Mouse (Mus musculus): ENCODE results near the gene Rad23a. TPM values are rescaled to one million over a fixed set of nuclear protein-coding genes. Genes with fewer than 3 reads are reported as not detected.
A peak's percentile ranks its signal among the peaks of the same experiment; 100 is the strongest.

Gene Rad23a
- polyA plus RNA-seq, 1 experiment: 47.5 TPM

GRCm38 (mm10) chr8:84846722-84847572 lies 6.5 kb upstream of the Rad23a start, which contains the start of gene Calr:
Calr (minus strand) TSS chr8:84846934.
- WGBS: under 1% methylated on average over 55 of the region's 55 CpGs
- Histone ChIP-seq H3K27me3 (ENCODE audit: control insufficient read depth, insufficient read depth, low read length) (no peaks in the 10 kb centered on the region), H3K4me3 (ENCODE audit: low read depth, low read length) (peak within 1 kb of the TSS; percentile 95), H3K27ac (ENCODE audit: insufficient read depth, low read depth, low read length) (peak within 1 kb of the TSS; percentile 91), H3K4me1 (ENCODE audit: control insufficient read depth, insufficient read depth, insufficient read length, low read length) (peaks cover 17% of the 10 kb centered on the region; the same call in 1 of the 2 replicates), H3K36me3 (ENCODE audit: control insufficient read depth, insufficient read depth, low read length) (peaks cover 37% of the 10 kb centered on the region)
- TF ChIP-seq POLR2A (IDR thresholded peaks at IDR 0.05; ENCODE audit: low read depth, low read length) (peak; percentile 98), CTCF (IDR thresholded peaks at IDR 0.05; ENCODE audit: extremely low read depth, insufficient read length, insufficient replicate concordance, low read depth, low read length) (no peak)

- Histone ChIP-seq H3K27me3 (ENCODE audit: control insufficient read depth, insufficient read depth, low read length) (no peaks in the 10 kb centered on the region), H3K27ac (ENCODE audit: insufficient read depth, low read depth, low read length) (peak overlapping the region; percentile 88)
- WGBS: under 1% methylated on average over 30 of the region's 30 CpGs
Measured at GRCm38 (mm10) chr8:84846094-84846721, 5.7 kb upstream of the Rad23a start.

GRCm38 (mm10) chr8:84845355-84846093 lies 5.1 kb upstream of the Rad23a start:
- TF ChIP-seq CTCF (IDR thresholded peaks at IDR 0.05; ENCODE audit: extremely low read depth, insufficient read length, insufficient replicate concordance, low read depth, low read length): peak; percentile 42; the same call in 1 of the 2 replicates
- TF ChIP-seq POLR2A (IDR thresholded peaks at IDR 0.05; ENCODE audit: low read depth, low read length): no peak; the same call in 1 of the 2 replicates
- Histone ChIP-seq H3K4me3 (ENCODE audit: low read depth, low read length) (peak overlapping the region; percentile 95), H3K27ac (ENCODE audit: insufficient read depth, low read depth, low read length) (peak overlapping the region; percentile 88), H3K4me1 (ENCODE audit: control insufficient read depth, insufficient read depth, insufficient read length, low read length) (peaks cover 17% of the 10 kb centered on the region; the same call in 1 of the 2 replicates), H3K36me3 (ENCODE audit: control insufficient read depth, insufficient read depth, low read length) (peaks cover 45% of the 10 kb centered on the region), H3K27me3 (ENCODE audit: control insufficient read depth, insufficient read depth, low read length) (no peaks in the 10 kb centered on the region)
- WGBS: 5% methylated on average over 12 of the region's 12 CpGs

More at GRCm38 (mm10) chr8:84846094-84846721, 5.7 kb upstream of the Rad23a start:
- H3K36me3 ChIP-seq (ENCODE audit: control insufficient read depth, insufficient read depth, low read length): peaks cover 44% of the 10 kb centered on the region
- TF ChIP-seq CTCF (IDR thresholded peaks at IDR 0.05; ENCODE audit: extremely low read depth, insufficient read length, insufficient replicate concordance, low read depth, low read length) (no peak), POLR2A (IDR thresholded peaks at IDR 0.05; ENCODE audit: low read depth, low read length) (no peak)
- peak overlapping the region; percentile 95 for H3K4me3 ChIP-seq (ENCODE audit: low read depth, low read length)
- H3K4me1 ChIP-seq (ENCODE audit: control insufficient read depth, insufficient read depth, insufficient read length, low read length): peaks cover 17% of the 10 kb centered on the region; the same call in 1 of the 2 replicates

GRCm38 (mm10) chr8:84844397-84845070 lies 4.1 kb upstream of the Rad23a start:
- H3K36me3 ChIP-seq (ENCODE audit: control insufficient read depth, insufficient read depth, low read length): peaks cover 45% of the 10 kb centered on the region
- peaks cover 17% of the 10 kb centered on the region; the same call in 1 of the 2 replicates for H3K4me1 ChIP-seq (ENCODE audit: control insufficient read depth, insufficient read depth, insufficient read length, low read length)
- H3K27me3 ChIP-seq (ENCODE audit: control insufficient read depth, insufficient read depth, low read length): no peaks in the 10 kb centered on the region
- 70% methylated on average over 9 of the region's 9 CpGs for WGBS
- no peak for TF ChIP-seq POLR2A (IDR thresholded peaks at IDR 0.05; ENCODE audit: low read depth, low read length)
- TF ChIP-seq CTCF (IDR thresholded peaks at IDR 0.05; ENCODE audit: extremely low read depth, insufficient read length, insufficient replicate concordance, low read depth, low read length): no peak
- H3K4me3 ChIP-seq (ENCODE audit: low read depth, low read length): peak overlapping the region; percentile 6; the same call in 1 of the 2 replicates
- H3K27ac ChIP-seq (ENCODE audit: insufficient read depth, low read depth, low read length): no peak overlapping the region

GRCm38 (mm10) chr8:84841514-84841913 lies 1.0 kb upstream of the Rad23a start:
- peaks cover 64% of the 10 kb centered on the region for H3K36me3 ChIP-seq (ENCODE audit: control insufficient read depth, insufficient read depth, low read length)
- H3K4me3 ChIP-seq (ENCODE audit: low read depth, low read length): no peak overlapping the region
- no peaks in the 10 kb centered on the region for H3K27me3 ChIP-seq (ENCODE audit: control insufficient read depth, insufficient read depth, low read length)
- 62% methylated on average over 1 of the region's 1 CpGs for WGBS
- TF ChIP-seq CTCF (IDR thresholded peaks at IDR 0.05; ENCODE audit: extremely low read depth, insufficient read length, insufficient replicate concordance, low read depth, low read length) (no peak), POLR2A (IDR thresholded peaks at IDR 0.05; ENCODE audit: low read depth, low read length) (no peak)
- H3K4me1 ChIP-seq (ENCODE audit: control insufficient read depth, insufficient read depth, insufficient read length, low read length): peaks cover 10% of the 10 kb centered on the region; the same call in 1 of the 2 replicates
- no peak overlapping the region for H3K27ac ChIP-seq (ENCODE audit: insufficient read depth, low read depth, low read length)

- WGBS: under 1% methylated on average over 7 of the region's 7 CpGs
Measured at GRCm38 (mm10) chr8:84839875-84840247, 604 bp downstream of the Rad23a start.

More at GRCm38 (mm10) chr8:84839875-84840247, 604 bp downstream of the Rad23a start:
- no peak for TF ChIP-seq CTCF (IDR thresholded peaks at IDR 0.05; ENCODE audit: extremely low read depth, insufficient read length, insufficient replicate concordance, low read depth, low read length)
- TF ChIP-seq POLR2A (IDR thresholded peaks at IDR 0.05; ENCODE audit: low read depth, low read length): no peak
- no peaks in the 10 kb centered on the region for H3K27me3 ChIP-seq (ENCODE audit: control insufficient read depth, insufficient read depth, low read length)
- H3K27ac ChIP-seq (ENCODE audit: insufficient read depth, low read depth, low read length): no peak overlapping the region
- peak overlapping the region; percentile 79 for H3K4me3 ChIP-seq (ENCODE audit: low read depth, low read length)
- H3K36me3 ChIP-seq (ENCODE audit: control insufficient read depth, insufficient read depth, low read length): peaks cover 71% of the 10 kb centered on the region
- peaks cover 7% of the 10 kb centered on the region; the same call in 1 of the 2 replicates for H3K4me1 ChIP-seq (ENCODE audit: control insufficient read depth, insufficient read depth, insufficient read length, low read length)
